Mouse (Mus musculus): ENCODE results near the gene Copz2. TPM values are rescaled to one million over a fixed set of nuclear protein-coding genes. Genes with fewer than 3 reads are reported as not detected.

Copz2 gene
- polyA plus RNA-seq, 1 experiment from 2014 or later = 44.8 TPM

- Histone ChIP-seq H3K9ac (ENCODE audit: low read length) (peak overlapping the region; percentile 7; the same call in 1 of the 2 replicates), H3K9me3 (ENCODE audit: control insufficient read depth, low read length) (no peaks in the 10 kb centered on the region), H3K36me3 (ENCODE audit: control insufficient read depth, insufficient read depth, low read length) (peaks cover 2% of the 10 kb centered on the region), H3K4me3 (ENCODE audit: low read depth, low read length) (no peak overlapping the region), H3K4me2 (ENCODE audit: low read depth) (peak overlapping the region; percentile 12; the same call in 1 of the 2 replicates), H3K4me1 (ENCODE audit: control insufficient read depth, insufficient read depth, low read length) (peaks cover 43% of the 10 kb centered on the region), H3K27me3 (ENCODE audit: control insufficient read depth, insufficient read depth, low read length) (no peaks in the 10 kb centered on the region), H3K27ac (ENCODE audit: low read depth, low read length) (no peak overlapping the region)
- ATAC-seq (ENCODE audit: insufficient read depth, low FRiP score, low TSS enrichment) (no peak), DNase-seq (ENCODE audit: low spot score) (no peak)
- WGBS = 74% methylated on average over 2 of the region's 2 CpGs
These were observed 23.2 kb upstream of the Copz2 start for GRCm38 (mm10) chr11:96826481-96826880.

DNA sequence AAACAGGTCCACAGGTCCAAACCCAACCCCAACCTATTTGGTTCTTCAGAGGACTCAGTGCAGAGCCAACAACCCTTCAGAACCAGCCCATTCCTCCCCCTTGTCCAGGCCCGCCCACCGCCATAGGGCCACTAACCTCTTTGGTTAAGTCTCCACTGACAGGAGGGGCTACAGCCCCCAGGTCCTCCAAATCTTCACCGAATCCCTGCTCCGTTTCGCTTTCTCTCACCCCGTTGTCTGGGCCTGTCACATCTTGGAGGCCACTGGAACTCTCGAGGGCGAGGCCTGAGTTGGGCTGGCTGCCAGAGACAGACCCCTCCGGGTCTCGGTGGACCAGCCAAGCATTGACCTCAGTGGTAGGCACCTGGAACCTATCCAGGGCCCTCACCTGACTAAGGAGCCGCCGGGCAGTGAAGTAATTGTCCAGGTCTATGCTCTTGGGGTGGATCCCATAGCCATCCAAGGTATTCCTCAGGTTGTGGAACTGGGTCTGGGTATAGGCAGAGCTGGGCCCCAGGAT is 22.5 kb upstream of the Copz2 start:
- Histone ChIP-seq H3K4me1 (ENCODE audit: control insufficient read depth, insufficient read depth, low read length) (peaks cover 43% of the 10 kb centered on the region), H3K27ac (ENCODE audit: low read depth, low read length) (no peak overlapping the region), H3K9me3 (ENCODE audit: control insufficient read depth, low read length) (no peaks in the 10 kb centered on the region), H3K4me3 (ENCODE audit: low read depth, low read length) (no peak overlapping the region), H3K4me2 (ENCODE audit: low read depth) (no peak overlapping the region), H3K9ac (ENCODE audit: low read length) (no peak overlapping the region), H3K27me3 (ENCODE audit: control insufficient read depth, insufficient read depth, low read length) (no peaks in the 10 kb centered on the region), H3K36me3 (ENCODE audit: control insufficient read depth, insufficient read depth, low read length) (no peaks in the 10 kb centered on the region; the same call in 1 of the 2 replicates)
- 95% methylated on average over 12 of the region's 12 CpGs for WGBS
- DNase-seq (ENCODE audit: low spot score) (no peak), ATAC-seq (ENCODE audit: insufficient read depth, low FRiP score, low TSS enrichment) (no peak)

DNA sequence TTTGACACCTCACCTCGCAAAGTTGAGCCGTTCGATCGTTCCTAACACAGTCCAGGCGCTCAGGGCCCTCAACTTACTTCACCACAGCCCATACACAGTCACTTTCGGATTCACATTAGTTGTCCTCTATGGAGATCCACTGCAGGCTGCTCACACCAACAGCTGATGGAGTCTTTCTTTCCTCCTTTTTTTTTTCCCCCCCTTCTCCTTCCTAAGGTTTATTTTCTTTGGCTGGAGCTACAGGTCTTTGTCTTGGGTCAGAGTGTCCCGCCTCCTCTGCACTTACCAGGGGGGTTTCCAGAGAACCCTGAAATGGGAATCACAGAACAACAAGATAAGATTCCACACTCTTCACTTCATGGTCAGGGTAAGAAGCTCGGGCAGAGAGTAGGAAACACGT is 21.8 kb upstream of the Copz2 start:
- Histone ChIP-seq H3K27ac (ENCODE audit: low read depth, low read length) (no peak overlapping the region), H3K4me3 (ENCODE audit: low read depth, low read length) (0 out of 2 replicates have a peak overlapping the region, but pooled peaks have one; percentile 1), H3K4me2 (ENCODE audit: low read depth) (peak overlapping the region; percentile 12; the same call in 1 of the 2 replicates), H3K9me3 (ENCODE audit: control insufficient read depth, low read length) (no peaks in the 10 kb centered on the region), H3K36me3 (ENCODE audit: control insufficient read depth, insufficient read depth, low read length) (no peaks in the 10 kb centered on the region; the same call in 1 of the 2 replicates), H3K4me1 (ENCODE audit: control insufficient read depth, insufficient read depth, low read length) (peaks cover 43% of the 10 kb centered on the region), H3K9ac (ENCODE audit: low read length) (no peak overlapping the region), H3K27me3 (ENCODE audit: control insufficient read depth, insufficient read depth, low read length) (no peaks in the 10 kb centered on the region)
- DNase-seq (ENCODE audit: low spot score) (no peak), ATAC-seq (ENCODE audit: insufficient read depth, low FRiP score, low TSS enrichment) (no peak)
- 80% methylated on average over 9 of the region's 9 CpGs for WGBS

DNA sequence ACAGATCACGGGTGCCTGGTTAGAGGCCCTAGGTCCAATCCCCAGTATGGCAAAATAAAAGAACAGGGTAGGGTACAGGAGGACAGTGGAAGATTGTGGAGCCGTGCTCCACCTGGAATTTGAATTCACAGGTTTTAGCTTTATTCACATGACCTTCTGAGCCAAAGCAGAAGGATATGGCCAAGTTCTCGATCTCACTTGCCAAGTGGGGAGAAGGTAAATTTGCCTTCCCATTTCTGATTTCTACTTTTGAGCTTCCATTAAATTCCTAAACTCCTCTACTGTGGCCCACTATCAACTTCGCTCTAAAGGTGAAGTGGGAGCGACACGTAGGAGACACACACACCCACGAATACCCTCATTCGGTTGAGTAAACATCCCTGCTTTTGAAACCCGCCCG is 20.8 kb upstream of the Copz2 start:
- no peaks in the 10 kb centered on the region for H3K9me3 ChIP-seq (ENCODE audit: control insufficient read depth, low read length)
- H3K27me3 ChIP-seq (ENCODE audit: control insufficient read depth, insufficient read depth, low read length) = no peaks in the 10 kb centered on the region
- H3K36me3 ChIP-seq (ENCODE audit: control insufficient read depth, insufficient read depth, low read length) = no peaks in the 10 kb centered on the region; the same call in 1 of the 2 replicates
- H3K9ac ChIP-seq (ENCODE audit: low read length) = peak overlapping the region; percentile 86
- peak overlapping the region; percentile 85 for H3K4me2 ChIP-seq (ENCODE audit: low read depth)
- H3K4me3 ChIP-seq (ENCODE audit: low read depth, low read length) = peak overlapping the region; percentile 88
- peaks cover 35% of the 10 kb centered on the region for H3K4me1 ChIP-seq (ENCODE audit: control insufficient read depth, insufficient read depth, low read length)
- ATAC-seq (ENCODE audit: insufficient read depth, low FRiP score, low TSS enrichment) = no peak
- H3K27ac ChIP-seq (ENCODE audit: low read depth, low read length) = peak overlapping the region; percentile 96; the same call in 1 of the 2 replicates
- WGBS = 21% methylated on average over 10 of the region's 10 CpGs
- no peak for DNase-seq (ENCODE audit: low spot score)

- Histone ChIP-seq H3K36me3 (ENCODE audit: control insufficient read depth, insufficient read depth, low read length) (no peaks in the 10 kb centered on the region; the same call in 1 of the 2 replicates), H3K9me3 (ENCODE audit: control insufficient read depth, low read length) (no peaks in the 10 kb centered on the region), H3K4me1 (ENCODE audit: control insufficient read depth, insufficient read depth, low read length) (peaks cover 33% of the 10 kb centered on the region), H3K27me3 (ENCODE audit: control insufficient read depth, insufficient read depth, low read length) (no peaks in the 10 kb centered on the region), H3K9ac (ENCODE audit: low read length) (peak overlapping the region; percentile 86), H3K4me3 (ENCODE audit: low read depth, low read length) (peak overlapping the region; percentile 88), H3K27ac (ENCODE audit: low read depth, low read length) (peak overlapping the region; percentile 96), H3K4me2 (ENCODE audit: low read depth) (peak overlapping the region; percentile 85)
- ATAC-seq (ENCODE audit: insufficient read depth, low FRiP score, low TSS enrichment) = peak; percentile 64
- WGBS = 0% methylated on average over 32 of the region's 33 CpGs
- DNase-seq (ENCODE audit: low spot score) = peak; percentile 80
These were observed 20.3 kb upstream of the Copz2 start for GRCm38 (mm10) chr11:96829403-96829812.

- peak within 1 kb of the TSS; percentile 85 for H3K4me2 ChIP-seq (ENCODE audit: low read depth)
- DNase-seq (ENCODE audit: low spot score) (peak; percentile 97), ATAC-seq (ENCODE audit: insufficient read depth, low FRiP score, low TSS enrichment) (peak; percentile 99)
- H3K27me3 ChIP-seq (ENCODE audit: control insufficient read depth, insufficient read depth, low read length) = no peaks in the 10 kb centered on the region
- H3K9ac ChIP-seq (ENCODE audit: low read length) = peak within 1 kb of the TSS; percentile 86
- H3K9me3 ChIP-seq (ENCODE audit: control insufficient read depth, low read length) = no peaks in the 10 kb centered on the region
- H3K36me3 ChIP-seq (ENCODE audit: control insufficient read depth, insufficient read depth, low read length) = no peaks in the 10 kb centered on the region; the same call in 1 of the 2 replicates
- WGBS = under 1% methylated on average over 51 of the region's 51 CpGs
- H3K27ac ChIP-seq (ENCODE audit: low read depth, low read length) = peak within 1 kb of the TSS; percentile 96
- peak within 1 kb of the TSS; percentile 88 for H3K4me3 ChIP-seq (ENCODE audit: low read depth, low read length)
- peaks cover 27% of the 10 kb centered on the region for H3K4me1 ChIP-seq (ENCODE audit: control insufficient read depth, insufficient read depth, low read length)
These were observed 19.7 kb upstream of the Copz2 start, which contains the start of gene Nfe2l1 for GRCm38 (mm10) chr11:96829813-96830538. Nfe2l1 (minus strand) TSS chr11:96829968.

DNA sequence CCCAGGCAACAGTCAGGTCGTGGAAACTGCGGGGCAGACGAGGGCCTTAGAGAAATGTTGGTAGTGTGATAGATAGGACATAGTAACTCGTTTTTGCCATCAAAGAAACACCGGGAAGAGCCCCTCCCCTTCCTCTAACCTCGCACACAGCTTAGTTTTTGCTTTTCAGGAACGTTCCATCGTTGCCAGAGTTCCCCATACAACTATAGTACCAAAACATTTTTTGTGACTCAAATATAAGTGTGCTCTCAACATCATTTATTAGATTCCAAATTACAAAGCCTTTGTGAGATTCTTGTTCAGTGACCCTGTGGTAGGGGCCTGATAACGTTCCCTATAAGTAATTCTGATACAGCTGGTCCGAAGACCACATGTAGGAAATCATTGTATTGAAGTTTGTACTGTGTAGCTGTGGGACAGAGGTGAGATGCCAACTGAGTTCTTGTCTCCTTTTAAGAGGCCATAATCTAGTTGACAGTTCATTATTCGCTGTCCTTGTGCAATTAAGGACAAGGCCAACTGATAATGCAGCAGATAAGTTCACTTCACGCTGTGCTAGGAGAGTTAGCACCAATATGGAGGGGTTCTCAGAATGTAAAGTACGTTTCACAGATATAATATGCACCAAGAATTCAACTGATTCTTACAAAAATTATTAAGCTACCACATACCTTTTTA is 19.0 kb upstream of the Copz2 start:
- H3K4me1 ChIP-seq (ENCODE audit: control insufficient read depth, insufficient read depth, low read length) = peaks cover 20% of the 10 kb centered on the region
- peak overlapping the region; percentile 51 for H3K4me2 ChIP-seq (ENCODE audit: low read depth)
- no peaks in the 10 kb centered on the region; the same call in 1 of the 2 replicates for H3K36me3 ChIP-seq (ENCODE audit: control insufficient read depth, insufficient read depth, low read length)
- H3K4me3 ChIP-seq (ENCODE audit: low read depth, low read length) = peak overlapping the region; percentile 88
- no peaks in the 10 kb centered on the region for H3K27me3 ChIP-seq (ENCODE audit: control insufficient read depth, insufficient read depth, low read length)
- no peak for DNase-seq (ENCODE audit: low spot score)
- 23% methylated on average over 13 of the region's 13 CpGs for WGBS
- no peak for ATAC-seq (ENCODE audit: insufficient read depth, low FRiP score, low TSS enrichment)
- H3K9me3 ChIP-seq (ENCODE audit: control insufficient read depth, low read length) = no peaks in the 10 kb centered on the region
- peak overlapping the region; percentile 96 for H3K27ac ChIP-seq (ENCODE audit: low read depth, low read length)
- H3K9ac ChIP-seq (ENCODE audit: low read length) = peak overlapping the region; percentile 67

GRCm38 (mm10) chr11:96831516-96831915 is 18.2 kb upstream of the Copz2 start:
- WGBS = 74% methylated on average over 4 of the region's 4 CpGs
- H3K9ac ChIP-seq (ENCODE audit: low read length) = no peak overlapping the region
- DNase-seq (ENCODE audit: low spot score) (no peak), ATAC-seq (ENCODE audit: insufficient read depth, low FRiP score, low TSS enrichment) (no peak)
- no peaks in the 10 kb centered on the region; the same call in 1 of the 2 replicates for H3K36me3 ChIP-seq (ENCODE audit: control insufficient read depth, insufficient read depth, low read length)
- no peaks in the 10 kb centered on the region for H3K27me3 ChIP-seq (ENCODE audit: control insufficient read depth, insufficient read depth, low read length)
- H3K4me3 ChIP-seq (ENCODE audit: low read depth, low read length) = no peak overlapping the region
- no peak overlapping the region for H3K27ac ChIP-seq (ENCODE audit: low read depth, low read length)
- no peak overlapping the region for H3K4me2 ChIP-seq (ENCODE audit: low read depth)
- peaks cover 12% of the 10 kb centered on the region for H3K4me1 ChIP-seq (ENCODE audit: control insufficient read depth, insufficient read depth, low read length)
- no peaks in the 10 kb centered on the region for H3K9me3 ChIP-seq (ENCODE audit: control insufficient read depth, low read length)
